Mouse (Mus musculus): ENCODE data around the gene Zfp809. TPM values are rescaled to one million over a fixed set of nuclear protein-coding genes. Genes with fewer than 3 reads are reported as not detected.

The Zfp809 gene
- total RNA-seq, 1 experiment = 90.7 TPM

DNA sequence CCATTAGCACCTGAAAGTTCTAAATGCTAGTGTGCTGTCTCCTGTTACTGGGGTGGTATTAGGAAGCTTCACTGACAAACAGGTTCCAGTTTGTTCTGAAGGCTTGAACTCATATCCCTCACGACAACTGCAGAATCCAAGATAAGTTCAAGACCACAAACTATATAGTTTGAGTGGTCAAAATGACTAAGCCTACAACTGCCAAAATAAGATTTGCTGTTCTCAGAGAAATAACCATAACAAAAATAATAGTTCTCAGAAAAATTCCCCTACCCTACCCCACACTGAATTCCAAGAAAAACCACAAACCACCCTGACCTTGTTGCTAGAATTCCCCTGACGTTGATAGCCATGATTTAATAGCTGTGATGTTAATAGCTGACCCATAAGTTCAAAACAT lies 11.0 kb upstream of the Zfp809 start:
- Histone ChIP-seq H3K4me3 (ENCODE audit: insufficient read depth in 1 of 2, low read depth in 1 of 2, low read length in 2 of 2, poor library complexity in 1 of 2, severe bottlenecking in 1 of 2) (no peak overlapping the region), H3K27ac (ENCODE audit: insufficient read depth, low read depth, low read length, poor library complexity, severe bottlenecking) (no peak overlapping the region), H3K36me3 (ENCODE audit: control insufficient read depth, insufficient read depth, low read length, poor library complexity, severe bottlenecking) (no peaks in the 10 kb centered on the region), H3K9ac (ENCODE audit: insufficient read depth, low read depth, low read length, poor library complexity, severe bottlenecking) (no peak overlapping the region), H3K9me3 (ENCODE audit: control insufficient read depth, insufficient read depth, low read depth, low read length) (no peaks in the 10 kb centered on the region), H3K4me1 (ENCODE audit: control insufficient read depth in 2 of 2, insufficient read depth in 2 of 2, low read length in 2 of 2, poor library complexity in 1 of 2) (peaks cover 0 to 7% of the 10 kb centered on the region in 2 experiments; a peak in 1 of 4 replicates)
- no peak for DNase-seq (ENCODE audit: low read depth, low spot score)
- TF ChIP-seq ZC3H11A (IDR thresholded peaks at IDR 0.05; ENCODE audit: borderline replicate concordance, low read depth, low read length) (no peak), HCFC1 (IDR thresholded peaks at IDR 0.05; ENCODE audit: borderline replicate concordance, insufficient read depth, low read length) (no peak), CHD2 (IDR thresholded peaks at IDR 0.05; ENCODE audit: low read depth, low read length) (no peak), ZNF384 (IDR thresholded peaks at IDR 0.05; ENCODE audit: low read depth, low read length) (no peak), MAFK (IDR thresholded peaks at IDR 0.05; ENCODE audit: insufficient read depth, low read depth, low read length) (no peak)
- in situ Hi-C loops (cut with MboI; ENCODE audit: low sequenced_read_pairs in 2 of 2, unreplicated experiment in 2 of 2) = no loop called here

DNA sequence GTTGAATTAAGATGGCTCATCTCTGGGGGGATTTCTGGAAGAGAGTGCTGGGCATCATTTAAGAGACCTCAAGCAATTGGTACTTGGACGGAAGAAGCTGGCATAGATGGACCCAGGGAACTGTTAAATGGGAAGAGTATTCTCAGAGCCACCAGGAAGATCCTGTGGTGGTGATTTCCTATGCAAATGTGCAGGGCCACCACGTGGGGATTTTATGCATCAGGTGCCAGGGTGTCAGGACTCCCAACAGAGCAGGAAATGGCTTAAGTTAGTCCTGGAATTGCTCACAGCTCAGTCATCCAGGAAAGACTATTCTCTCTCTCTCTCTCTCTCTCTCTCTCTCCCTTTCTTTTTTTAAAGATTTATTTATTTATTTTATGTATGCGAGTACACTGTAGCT lies 8.8 kb upstream of the Zfp809 start:
- Histone ChIP-seq H3K4me3 (ENCODE audit: insufficient read depth in 1 of 2, low read depth in 1 of 2, low read length in 2 of 2, poor library complexity in 1 of 2, severe bottlenecking in 1 of 2) (no peak overlapping the region), H3K9ac (ENCODE audit: insufficient read depth, low read depth, low read length, poor library complexity, severe bottlenecking) (no peak overlapping the region), H3K9me3 (ENCODE audit: control insufficient read depth, insufficient read depth, low read depth, low read length) (no peaks in the 10 kb centered on the region), H3K4me1 (ENCODE audit: control insufficient read depth in 2 of 2, insufficient read depth in 2 of 2, low read length in 2 of 2, poor library complexity in 1 of 2) (peaks cover 0 to 7% of the 10 kb centered on the region in 2 experiments; a peak in 1 of 4 replicates), H3K27ac (ENCODE audit: insufficient read depth, low read depth, low read length, poor library complexity, severe bottlenecking) (no peak overlapping the region), H3K36me3 (ENCODE audit: control insufficient read depth, insufficient read depth, low read length, poor library complexity, severe bottlenecking) (no peaks in the 10 kb centered on the region)
- in situ Hi-C loops (cut with MboI; ENCODE audit: low sequenced_read_pairs in 2 of 2, unreplicated experiment in 2 of 2) = no loop called here
- no peak for TF ChIP-seq CHD2 (IDR thresholded peaks at IDR 0.05; ENCODE audit: low read depth, low read length)
- TF ChIP-seq MAFK (IDR thresholded peaks at IDR 0.05; ENCODE audit: insufficient read depth, low read depth, low read length) = no peak
- no peak for TF ChIP-seq HCFC1 (IDR thresholded peaks at IDR 0.05; ENCODE audit: borderline replicate concordance, insufficient read depth, low read length)
- TF ChIP-seq ZC3H11A (IDR thresholded peaks at IDR 0.05; ENCODE audit: borderline replicate concordance, low read depth, low read length) = no peak
- no peak for TF ChIP-seq ZNF384 (IDR thresholded peaks at IDR 0.05; ENCODE audit: low read depth, low read length)
- no peak for DNase-seq (ENCODE audit: low read depth, low spot score)

DNA sequence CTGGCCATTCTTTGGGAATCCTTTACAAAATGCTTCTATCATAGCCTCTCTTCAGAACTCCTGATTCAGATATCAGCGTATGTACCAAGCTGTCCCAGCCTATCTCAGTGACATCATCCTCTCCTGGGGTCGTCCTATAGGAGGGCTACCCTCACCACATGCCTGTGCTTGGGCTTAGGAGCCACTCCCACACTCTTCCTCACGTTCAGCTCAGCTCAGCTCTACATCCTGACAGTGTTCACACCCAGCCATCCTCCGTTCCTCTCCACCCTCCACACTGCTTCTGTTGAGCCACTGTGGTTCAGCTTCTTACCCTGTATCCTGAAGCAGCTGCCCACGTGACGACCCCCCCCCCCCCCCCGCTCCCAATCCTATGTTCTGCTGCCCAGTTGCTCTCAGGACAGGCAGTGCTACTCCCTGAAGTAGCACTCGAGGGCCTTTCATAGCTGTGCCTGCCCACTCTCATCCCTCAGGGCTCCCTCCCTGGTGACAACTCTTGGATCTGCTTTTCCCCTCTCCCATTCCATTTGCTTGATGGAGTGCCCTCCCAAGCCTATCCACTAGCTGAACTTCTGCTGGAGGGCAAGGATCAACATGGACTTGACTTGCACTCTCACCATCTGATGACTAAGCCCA lies 7.5 kb upstream of the Zfp809 start:
- no peak for DNase-seq (ENCODE audit: low read depth, low spot score)
- H3K9me3 ChIP-seq (ENCODE audit: control insufficient read depth, insufficient read depth, low read depth, low read length) = no peaks in the 10 kb centered on the region
- TF ChIP-seq MAFK (IDR thresholded peaks at IDR 0.05; ENCODE audit: insufficient read depth, low read depth, low read length) = no peak
- TF ChIP-seq ZC3H11A (IDR thresholded peaks at IDR 0.05; ENCODE audit: borderline replicate concordance, low read depth, low read length) = no peak
- no peak for TF ChIP-seq HCFC1 (IDR thresholded peaks at IDR 0.05; ENCODE audit: borderline replicate concordance, insufficient read depth, low read length)
- no peak for TF ChIP-seq CHD2 (IDR thresholded peaks at IDR 0.05; ENCODE audit: low read depth, low read length)
- no peak for TF ChIP-seq ZNF384 (IDR thresholded peaks at IDR 0.05; ENCODE audit: low read depth, low read length)
- no peak overlapping the region for H3K4me3 ChIP-seq (ENCODE audit: insufficient read depth in 1 of 2, low read depth in 1 of 2, low read length in 2 of 2, poor library complexity in 1 of 2, severe bottlenecking in 1 of 2)
- in situ Hi-C loops (cut with MboI; ENCODE audit: low sequenced_read_pairs in 2 of 2, unreplicated experiment in 2 of 2) = no loop called here
- H3K9ac ChIP-seq (ENCODE audit: insufficient read depth, low read depth, low read length, poor library complexity, severe bottlenecking) = no peak overlapping the region
- H3K36me3 ChIP-seq (ENCODE audit: control insufficient read depth, insufficient read depth, low read length, poor library complexity, severe bottlenecking) = no peaks in the 10 kb centered on the region
- no peak overlapping the region for H3K27ac ChIP-seq (ENCODE audit: insufficient read depth, low read depth, low read length, poor library complexity, severe bottlenecking)
- peaks cover 0 to 7% of the 10 kb centered on the region in 2 experiments; a peak in 1 of 4 replicates for H3K4me1 ChIP-seq (ENCODE audit: control insufficient read depth in 2 of 2, insufficient read depth in 2 of 2, low read length in 2 of 2, poor library complexity in 1 of 2)

DNA sequence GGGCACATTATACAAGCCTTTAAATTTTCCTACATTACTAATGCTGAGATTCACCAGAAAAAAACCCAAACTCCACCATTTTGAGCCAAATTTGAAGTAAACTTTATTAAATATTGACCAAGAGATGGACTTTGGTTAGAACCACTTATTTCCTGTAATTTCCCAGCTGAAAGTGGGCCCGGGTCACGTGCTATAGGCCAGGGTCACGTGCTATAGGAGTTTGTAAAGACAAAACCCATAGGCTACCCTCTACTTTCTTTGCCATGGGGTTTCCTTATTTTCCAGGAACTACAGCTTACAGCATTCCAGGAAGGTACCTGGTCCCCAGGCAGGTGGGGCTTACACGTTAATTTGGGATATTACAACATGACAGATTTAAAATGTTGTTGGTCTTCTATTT lies 1.4 kb upstream of the Zfp809 start:
- Histone ChIP-seq H3K27ac (ENCODE audit: insufficient read depth, low read depth, low read length, poor library complexity, severe bottlenecking) (no peak overlapping the region), H3K36me3 (ENCODE audit: control insufficient read depth, insufficient read depth, low read length, poor library complexity, severe bottlenecking) (no peaks in the 10 kb centered on the region; the same call in 1 of the 2 replicates), H3K4me1 (ENCODE audit: control insufficient read depth in 2 of 2, insufficient read depth in 2 of 2, low read length in 2 of 2, poor library complexity in 1 of 2) (no peaks in the 10 kb centered on the region), H3K4me3 (ENCODE audit: insufficient read depth in 1 of 2, low read depth in 1 of 2, low read length in 2 of 2, poor library complexity in 1 of 2, severe bottlenecking in 1 of 2) (no peak overlapping the region), H3K9me3 (ENCODE audit: control insufficient read depth, insufficient read depth, low read depth, low read length) (no peaks in the 10 kb centered on the region), H3K9ac (ENCODE audit: insufficient read depth, low read depth, low read length, poor library complexity, severe bottlenecking) (no peak overlapping the region; the same call in 1 of the 2 replicates)
- in situ Hi-C loops (cut with MboI; ENCODE audit: low sequenced_read_pairs in 2 of 2, unreplicated experiment in 2 of 2) = loop anchor here in 1 of 2 experiments (10.0 kb wide), 1 partner anchor 439 kb away; no protein-coding TSS in a partner anchor
- TF ChIP-seq CHD2 (IDR thresholded peaks at IDR 0.05; ENCODE audit: low read depth, low read length) = no peak
- no peak for TF ChIP-seq ZC3H11A (IDR thresholded peaks at IDR 0.05; ENCODE audit: borderline replicate concordance, low read depth, low read length)
- no peak for TF ChIP-seq ZNF384 (IDR thresholded peaks at IDR 0.05; ENCODE audit: low read depth, low read length)
- TF ChIP-seq MAFK (IDR thresholded peaks at IDR 0.05; ENCODE audit: insufficient read depth, low read depth, low read length) = no peak
- no peak for TF ChIP-seq HCFC1 (IDR thresholded peaks at IDR 0.05; ENCODE audit: borderline replicate concordance, insufficient read depth, low read length)
- DNase-seq (ENCODE audit: low read depth, low spot score) = no peak
